Mouse (Mus musculus) heart, adult 2 months (tissue): ENCODE measurements around the gene Slc9a9. TPM values are rescaled to one million over a fixed set of nuclear protein-coding genes. Genes with fewer than 3 reads are reported as not detected.

Experiments
- DNase-seq, 2 experiments: peaks; one replicate each; pipeline ENCODE4 v3.0.0; 2021
- H3K27ac ChIP-seq: fragments of 200-600 bp; 2 replicates; pipeline ENCODE4 v1.8.1; 2022
- H3K27me3 ChIP-seq: fragments of 200-500 bp; 2 replicates; pipeline ENCODE4 v1.6.1; 2012; ENCODE audit warnings: mild to moderate bottlenecking, low read length, inconsistent platforms, mixed read lengths; ENCODE audit not compliant: control insufficient read depth, insufficient read depth
- H3K36me3 ChIP-seq: fragments of 200-500 bp; 2 replicates; pipeline ENCODE4 v1.6.1; 2012; ENCODE audit warnings: low read length, inconsistent platforms; ENCODE audit not compliant: control insufficient read depth, insufficient read depth
- H3K4me1 ChIP-seq: fragments of 200-500 bp; 2 replicates; pipeline ENCODE4 v1.6.1; 2011; ENCODE audit warnings: low read length; ENCODE audit not compliant: control insufficient read depth, insufficient read depth
- H3K4me3 ChIP-seq: fragments of 200-600 bp; 2 replicates; pipeline ENCODE4 v1.8.1; 2022
- H3K79me2 ChIP-seq: fragments of 200-500 bp; replicated peaks from 2 replicates; pipeline ENCODE4 v1.6.1; 2012; ENCODE audit warnings: mild to moderate bottlenecking, inconsistent platforms, low read length, moderate library complexity, mixed read lengths; ENCODE audit not compliant: control insufficient read depth, insufficient read depth
- H3K9ac ChIP-seq: fragments of 200-500 bp; 2 replicates; pipeline ENCODE4 v1.6.1; 2012; ENCODE audit warnings: low read depth, mild to moderate bottlenecking, control low read depth, inconsistent platforms, low read length, mixed read lengths
- CTCF ChIP-seq: fragments of 200-600 bp; IDR thresholded peaks from 2 replicates; pipeline ENCODE4 v1.8.1; 2022; ENCODE audit warnings: antibody characterized with exemption, mild to moderate bottlenecking, moderate library complexity
- EP300 ChIP-seq: fragments of 200-500 bp; IDR thresholded peaks from 2 replicates; pipeline ENCODE4 v1.6.1; 2011; ENCODE audit warnings: low read depth, low read length, control low read depth; ENCODE audit not compliant: insufficient read depth
- POLR2A ChIP-seq: fragments of 200-500 bp; IDR thresholded peaks from 2 replicates; pipeline ENCODE4 v1.6.1; 2011; ENCODE audit warnings: mild to moderate bottlenecking, low read depth, low read length, control low read depth; ENCODE audit not compliant: insufficient read depth
- WGBS: fragments of 180-500 bp; shearing (Covaris S2); methylation state at CpG from one replicate; pipeline ENCODE4 v1.1.7; 2018; 5-methylcytosine and 5-hydroxymethylcytosine counted together
- intact Hi-C: fragments of 180-260 bp; cut with DNase I; formaldehyde crosslinking; loops from one replicate; pipeline ENCODE4 v1.15.1; 2025
- polyA plus RNA-seq: library from polyadenylated mRNA; depleted of rRNA; stranded (reverse); fragments of >200 nt; gene quantifications from 2 replicates; pipeline ENCODE4 v1.2.3, GENCODE M21; 2012
- total RNA-seq, 2 experiments: library from RNA; stranded (reverse); gene quantifications; 2 replicates each; pipeline ENCODE4 v1.2.3; 2021

Gene Slc9a9
- total and polyA plus RNA-seq, 3 experiments, result 1.9 to 2.2 (median 2.0) TPM

DNA sequence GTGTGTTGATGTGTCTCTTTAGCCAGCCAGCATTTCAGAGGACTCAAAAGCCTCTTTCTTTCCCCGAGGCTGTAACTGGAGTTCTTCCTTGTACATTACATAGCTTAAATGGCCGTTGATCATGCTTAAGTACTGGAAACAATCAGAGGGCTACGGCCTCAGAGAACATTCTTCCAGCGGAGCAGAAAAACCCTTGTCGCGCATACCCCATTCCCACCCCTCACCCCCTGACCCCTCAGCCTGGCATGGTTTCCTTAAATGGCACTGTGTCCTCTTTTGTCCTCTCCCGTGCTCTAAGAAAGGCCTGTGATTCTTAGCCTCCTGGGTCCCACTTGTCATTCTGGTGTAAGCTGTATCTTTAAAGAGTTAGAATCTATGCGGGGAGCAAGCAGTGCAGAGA lies 404.0 kb downstream of the Slc9a9 start:
- Histone ChIP-seq H3K4me3 (no peak overlapping the region), H3K79me2 (no peaks in the 10 kb centered on the region), H3K27me3 (no peaks in the 10 kb centered on the region), H3K4me1 (peaks cover 1% of the 10 kb centered on the region; the same call in 1 of the 2 replicates), H3K27ac (no peak overlapping the region), H3K36me3 (no peaks in the 10 kb centered on the region), H3K9ac (no peak overlapping the region)
- 74% methylated on average over 8 of the region's 8 CpGs for WGBS
- intact Hi-C loops, result no loop called here
- TF ChIP-seq CTCF (no peak), POLR2A (no peak), EP300 (no peak)
- no peak for DNase-seq

DNA sequence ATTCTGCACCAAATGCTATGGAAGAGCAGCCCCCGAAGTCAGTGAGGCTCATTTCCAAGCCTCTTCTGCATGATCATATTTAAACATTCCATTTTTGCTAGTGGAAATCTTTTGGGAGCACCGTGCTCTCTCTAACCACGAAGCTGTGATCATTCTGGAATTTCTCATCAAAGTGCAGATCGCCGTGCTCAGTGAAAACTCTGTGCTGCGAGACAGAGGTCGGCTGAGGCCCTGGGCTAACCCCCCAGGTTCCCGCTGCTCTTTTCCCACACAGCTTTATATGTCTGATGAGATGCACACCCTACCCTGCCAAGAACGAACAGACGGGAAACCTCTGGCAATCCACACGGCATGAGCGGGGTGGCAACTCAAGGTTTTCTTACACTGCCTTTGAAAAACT lies 406.1 kb downstream of the Slc9a9 start:
- Histone ChIP-seq H3K79me2 (no peaks in the 10 kb centered on the region), H3K4me3 (no peak overlapping the region), H3K27ac (no peak overlapping the region), H3K27me3 (no peaks in the 10 kb centered on the region), H3K9ac (no peak overlapping the region), H3K4me1 (peaks cover 1% of the 10 kb centered on the region; the same call in 1 of the 2 replicates), H3K36me3 (no peaks in the 10 kb centered on the region)
- DNase-seq, result no peak
- intact Hi-C loops, result no loop called here
- 53% methylated on average over 12 of the region's 12 CpGs for WGBS
- TF ChIP-seq EP300 (no peak), CTCF (no peak), POLR2A (no peak)

DNA sequence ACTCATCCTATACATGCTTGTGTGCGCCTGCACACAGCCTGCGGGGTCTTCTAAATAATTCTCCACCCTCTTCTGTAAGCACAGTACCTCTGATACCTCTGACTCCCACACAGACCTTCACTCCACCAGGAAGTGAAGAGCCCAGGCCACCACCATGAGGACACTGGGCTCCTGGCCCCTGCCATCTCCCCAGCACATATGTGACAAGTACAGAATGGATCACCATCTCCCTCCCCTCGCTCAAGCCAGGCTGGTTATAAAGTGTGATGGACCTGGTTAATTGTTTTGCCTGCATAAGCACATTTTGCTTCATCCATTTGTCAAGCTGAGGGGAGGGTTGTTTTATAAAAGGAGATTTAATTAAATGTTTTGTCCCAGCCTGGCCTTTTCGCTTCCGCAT lies 408.2 kb downstream of the Slc9a9 start:
- H3K79me2 ChIP-seq, result no peaks in the 10 kb centered on the region
- no peak overlapping the region for H3K4me3 ChIP-seq
- H3K27ac ChIP-seq, result no peak overlapping the region
- H3K27me3 ChIP-seq, result no peaks in the 10 kb centered on the region
- H3K9ac ChIP-seq, result no peak overlapping the region
- H3K36me3 ChIP-seq, result no peaks in the 10 kb centered on the region
- intact Hi-C loops, result no loop called here
- no peak for DNase-seq
- H3K4me1 ChIP-seq, result peaks cover 1% of the 10 kb centered on the region; the same call in 1 of the 2 replicates
- TF ChIP-seq EP300, result no peak
- TF ChIP-seq CTCF, result no peak
- no peak for TF ChIP-seq POLR2A
- WGBS, result 95% methylated on average over 5 of the region's 5 CpGs

DNA sequence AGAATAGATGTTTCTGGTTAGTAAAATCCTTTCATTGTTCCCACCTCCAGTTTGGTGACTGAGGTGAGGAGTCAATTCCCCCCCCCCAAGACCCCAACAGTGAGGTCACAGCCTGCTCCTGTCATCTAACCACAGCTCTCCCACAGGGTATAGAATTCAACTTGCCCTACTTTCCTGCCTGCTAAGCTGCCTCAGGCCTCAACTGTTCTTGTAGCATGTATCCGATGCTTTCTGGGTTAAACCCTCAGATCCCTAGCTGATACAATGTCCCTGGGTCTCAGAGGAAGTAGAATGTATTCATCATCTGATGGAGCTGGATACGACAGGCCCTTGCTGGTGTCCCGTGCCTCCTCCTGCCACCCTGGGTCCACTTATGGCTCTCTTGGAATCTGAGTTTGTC lies 408.9 kb downstream of the Slc9a9 start:
- Histone ChIP-seq H3K79me2 (no peaks in the 10 kb centered on the region), H3K36me3 (no peaks in the 10 kb centered on the region), H3K4me3 (no peak overlapping the region), H3K27me3 (no peaks in the 10 kb centered on the region), H3K27ac (no peak overlapping the region), H3K4me1 (no peaks in the 10 kb centered on the region), H3K9ac (no peak overlapping the region)
- intact Hi-C loops, result no loop called here
- DNase-seq, result no peak
- 68% methylated on average over 3 of the region's 3 CpGs for WGBS
- TF ChIP-seq EP300 (no peak), POLR2A (no peak), CTCF (no peak)

DNA sequence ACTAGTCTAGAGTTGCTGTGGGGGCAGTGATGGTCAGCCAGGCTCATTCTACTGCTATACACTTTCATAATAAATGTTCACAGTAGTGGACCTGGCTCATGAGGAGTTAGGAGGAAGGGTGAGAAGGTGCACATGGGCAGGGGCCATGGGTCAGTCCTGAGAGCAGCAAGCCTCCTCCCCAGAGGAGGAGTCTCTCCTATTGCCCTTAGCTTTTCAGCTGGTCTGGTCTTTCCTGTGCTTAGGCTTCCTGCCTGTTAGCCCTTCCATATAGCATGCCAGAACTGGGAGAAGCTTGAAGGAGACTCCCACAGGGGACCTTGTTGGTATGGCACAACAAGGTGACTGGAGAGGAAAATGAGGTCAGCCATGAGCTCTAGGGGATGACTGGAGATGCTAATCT lies 410.2 kb downstream of the Slc9a9 start:
- Histone ChIP-seq H3K27ac (no peak overlapping the region), H3K36me3 (no peaks in the 10 kb centered on the region), H3K79me2 (no peaks in the 10 kb centered on the region), H3K27me3 (no peaks in the 10 kb centered on the region), H3K4me1 (no peaks in the 10 kb centered on the region), H3K9ac (no peak overlapping the region), H3K4me3 (no peak overlapping the region)
- intact Hi-C loops, result no loop called here
- DNase-seq, result no peak
- TF ChIP-seq POLR2A (no peak), CTCF (no peak), EP300 (no peak)

DNA sequence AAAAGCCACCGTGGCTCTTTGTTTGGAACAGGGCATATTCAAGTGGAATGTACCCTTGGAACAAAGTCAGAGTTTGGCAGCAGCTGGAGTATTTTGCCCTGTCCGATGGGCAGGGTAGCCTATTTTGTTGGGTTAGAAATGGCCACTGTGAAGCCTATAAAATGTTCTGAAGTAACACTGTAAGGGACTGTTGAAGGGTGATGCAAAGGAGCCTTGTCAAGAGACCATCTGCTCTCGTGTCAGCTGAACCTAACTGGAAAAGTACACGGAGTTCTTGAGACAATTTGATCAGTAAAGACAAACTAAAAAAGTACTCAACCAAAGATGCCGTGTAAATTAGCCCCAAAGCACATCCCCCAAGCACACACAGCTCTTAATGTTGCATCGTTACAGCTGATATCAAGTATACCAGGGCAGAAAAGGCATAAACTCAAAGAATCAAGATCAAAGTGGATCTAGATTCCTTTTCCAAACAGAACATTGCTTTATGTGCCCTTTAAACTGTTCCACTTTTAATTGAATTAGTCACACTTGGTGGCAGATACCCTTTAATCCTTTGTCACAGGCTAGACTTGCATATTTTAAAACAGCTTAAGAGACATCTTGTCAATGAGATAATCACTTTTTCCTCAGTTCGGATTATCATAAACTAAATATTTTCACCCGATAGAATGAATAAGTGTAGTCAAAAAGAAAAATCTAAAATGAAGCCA lies 416.6 kb downstream of the Slc9a9 start:
- intact Hi-C loops, result no loop called here

More for the DNA sequence above, 416.6 kb downstream of the Slc9a9 start:
- WGBS, result 77% methylated on average over 8 of the region's 8 CpGs
- Histone ChIP-seq H3K4me3 (no peak overlapping the region), H3K27me3 (no peaks in the 10 kb centered on the region), H3K36me3 (no peaks in the 10 kb centered on the region), H3K27ac (no peak overlapping the region), H3K79me2 (no peaks in the 10 kb centered on the region), H3K4me1 (no peaks in the 10 kb centered on the region), H3K9ac (no peak overlapping the region)
- no peak for DNase-seq
- TF ChIP-seq EP300 (no peak), CTCF (no peak), POLR2A (no peak)
